In the genomic region with DNA sequence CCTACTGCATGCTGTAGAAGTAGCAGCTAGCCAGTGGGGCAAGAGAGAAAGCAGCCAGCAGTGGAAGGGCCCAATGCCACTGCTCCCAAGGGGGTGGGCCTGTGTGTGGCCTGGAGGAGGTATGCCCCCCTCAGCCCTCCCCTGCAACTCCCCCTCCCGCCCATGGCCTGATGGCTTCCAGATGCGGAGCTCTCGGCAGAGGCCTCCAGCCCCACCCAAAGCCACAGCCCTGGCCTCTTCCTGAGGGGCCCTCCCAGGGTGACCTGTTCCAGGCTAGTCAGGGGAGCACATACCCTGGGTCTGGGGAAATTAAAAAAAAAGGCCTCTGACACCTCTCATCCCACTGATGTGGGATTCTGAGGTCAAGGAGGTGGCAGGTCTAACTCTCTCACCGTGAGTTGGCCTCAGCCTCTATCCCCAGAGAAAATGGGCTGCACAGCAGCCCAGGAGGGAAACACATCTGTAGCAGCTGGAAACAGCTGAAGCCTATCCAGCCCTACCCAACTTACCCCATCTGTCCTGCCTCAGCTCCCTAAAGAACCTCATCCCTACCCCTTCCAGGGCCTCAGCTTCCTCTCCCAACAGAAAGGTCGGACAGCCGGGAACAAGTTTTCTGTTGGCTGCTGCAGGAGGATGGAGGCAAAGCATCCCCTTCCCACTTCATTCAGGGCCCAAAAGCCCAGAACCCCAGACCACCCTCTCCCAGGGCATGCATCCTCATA, we compare ENCODE assay signal across 8 mouse cellular contexts. TPM values are rescaled to one million over a fixed set of nuclear protein-coding genes. Genes with fewer than 3 reads are reported as not detected.
A peak's percentile ranks its signal among the peaks of the same experiment; 100 is the strongest.
DNase-seq lines count a peak whose midpoint lies in the region; ATAC-seq and TF ChIP-seq lines count a peak whose summit lies in the region.

No protein-coding gene starts in this region.

- TF ChIP-seq CTCF in kidney, postnatal 0 days (IDR thresholded peaks at IDR 0.05; ENCODE audit: low read depth), result no peak

- ATAC-seq in kidney, postnatal 0 days (replicated peaks; ENCODE audit: low FRiP score, low read depth), result 0 out of 2 replicates have a peak, but pooled peaks have one; percentile 6
- ATAC-seq in limb, embryonic 15.5 days (ENCODE audit: insufficient number of reproducible peaks, low FRiP score, low TSS enrichment, low read depth), result peak; percentile 76

- intact Hi-C loops in left cerebral cortex, postnatal 36 days (cut with DNase I), result no loop called here

- WGBS in kidney, postnatal 0 days, result 22% methylated on average over 6 of the region's 6 CpGs
- WGBS in limb, embryonic 15.5 days, result 7% methylated on average over 6 of the region's 6 CpGs

- H3K9ac ChIP-seq in kidney, postnatal 0 days (ENCODE audit: low read depth, low read length), result 0 out of 2 replicates have a peak overlapping the region, but pooled peaks have one; percentile 27
- H3K9ac ChIP-seq in limb, embryonic 15.5 days, result no peak overlapping the region

- no peak for DNase-seq in kidney, postnatal 0 days (ENCODE audit: low spot score)
- no peak for DNase-seq in kidney, adult 18-20 months
- peak; percentile 47 for DNase-seq in adipocyte (ENCODE audit: low spot score)
- peak; percentile 42 to 51 for DNase-seq in heart, adult 9 months (ENCODE audit: low spot score in 2 of 2)
- DNase-seq in left cerebral cortex, postnatal 36 days (ENCODE audit: low spot score in 2 of 2), result no peak
- DNase-seq in cerebellum, adult 18-20 months, result no peak
- no peak for DNase-seq in frontal cortex, adult 2 months (ENCODE audit: extremely low spot score in 1 of 2, low spot score in 1 of 2)

- no peaks in the 10 kb centered on the region for H3K27me3 ChIP-seq in kidney, postnatal 0 days (ENCODE audit: insufficient read depth, low read length)
- no peaks in the 10 kb centered on the region for H3K27me3 ChIP-seq in limb, embryonic 15.5 days

- H3K4me3 ChIP-seq in kidney, postnatal 0 days (replicated peaks; ENCODE audit: low read depth, low read length), result no peak overlapping the region
- no peak overlapping the region for H3K4me3 ChIP-seq in limb, embryonic 15.5 days

- peaks cover 7% of the 10 kb centered on the region; the same call in 1 of the 2 replicates for H3K36me3 ChIP-seq in kidney, postnatal 0 days (ENCODE audit: insufficient read depth, low read length)
- H3K36me3 ChIP-seq in limb, embryonic 15.5 days, result peaks cover 38% of the 10 kb centered on the region

- peak overlapping the region; percentile 47; the same call in 1 of the 2 replicates for H3K27ac ChIP-seq in kidney, postnatal 0 days
- H3K27ac ChIP-seq in limb, embryonic 15.5 days, result peak overlapping the region; percentile 87

- peaks cover 19% of the 10 kb centered on the region for H3K4me1 ChIP-seq in kidney, postnatal 0 days (replicated peaks; ENCODE audit: insufficient read depth, low read length)
- peaks cover 51% of the 10 kb centered on the region for H3K4me1 ChIP-seq in limb, embryonic 15.5 days

- H3K4me2 ChIP-seq in kidney, postnatal 0 days (ENCODE audit: low read length), result no peak overlapping the region
- H3K4me2 ChIP-seq in limb, embryonic 15.5 days, result peak overlapping the region; percentile 27

- no peaks in the 10 kb centered on the region for H3K9me3 ChIP-seq in kidney, postnatal 0 days (replicated peaks; ENCODE audit: low read length)
- H3K9me3 ChIP-seq in limb, embryonic 15.5 days, result no peaks in the 10 kb centered on the region

RNA-seq across cellular contexts. Expression of a gene that starts 6.7 kb away (rescaled TPM):
- 17.2 and 19.6 TPM in 2 replicates for polyA plus RNA-seq in kidney, postnatal 0 days (2015; fragmentation: Nextera tagmentation; extraction: Ambion mirVana)
- polyA plus RNA-seq in limb, embryonic 15.5 days (2015; fragmentation: Nextera tagmentation; extraction: Ambion mirVana), result 20.4 and 20.7 TPM in 2 replicates
- 1 to 10 TPM; 3.3 TPM for total RNA-seq in left cerebral cortex, postnatal 36 days (2021)
- 6.9 and 7.2 TPM in 2 replicates for polyA plus RNA-seq in frontal cortex, adult 2 months (2012; rRNA removed)

RNA-seq across cellular contexts. Expression of a gene that starts 11.4 kb away (rescaled TPM):
- polyA plus RNA-seq in kidney, postnatal 0 days (2015; fragmentation: Nextera tagmentation; extraction: Ambion mirVana), result 8.5 and 11.6 TPM in 2 replicates
- polyA plus RNA-seq in limb, embryonic 15.5 days (2015; fragmentation: Nextera tagmentation; extraction: Ambion mirVana), result 36.8 and 81.2 TPM in 2 replicates
- 1 to 10 TPM; 6.7 to 9.6 TPM for total RNA-seq in left cerebral cortex, postnatal 36 days (2021)
- polyA plus RNA-seq in frontal cortex, adult 2 months (2012; rRNA removed), result 7.7 and 8.1 TPM in 2 replicates

RNA-seq across cellular contexts. Expression of a gene that starts 41.5 kb away (rescaled TPM):
- polyA plus RNA-seq in kidney, postnatal 0 days (2015; fragmentation: Nextera tagmentation; extraction: Ambion mirVana), result 74.6 and 78.8 TPM in 2 replicates
- polyA plus RNA-seq in limb, embryonic 15.5 days (2015; fragmentation: Nextera tagmentation; extraction: Ambion mirVana), result 31.7 and 34.9 TPM in 2 replicates
- total RNA-seq in left cerebral cortex, postnatal 36 days (2021), result 10 to 100 TPM; 12.0 to 13.2 TPM
- 17.9 and 19.1 TPM in 2 replicates for polyA plus RNA-seq in frontal cortex, adult 2 months (2012; rRNA removed)

Comparison
In these comparisons a context has a peak if more than half of its experiments do, and no peak if none do; other contexts are left out.
1. DNase-seq: peak in adipocyte (single experiment) and heart, adult 9 months (2 of 2); none in kidney, postnatal 0 days (single experiment), kidney, adult 18-20 months (single experiment), left cerebral cortex, postnatal 36 days (0 of 2), cerebellum, adult 18-20 months (0 of 2) and frontal cortex, adult 2 months (0 of 2).